Mouse (Mus musculus) stomach, postnatal 0 days (tissue): ENCODE results near the gene Opcml. TPM values are rescaled to one million over a fixed set of nuclear protein-coding genes. Genes with fewer than 3 reads are reported as not detected.

ENCODE experiments used
- ATAC-seq: fragments of 200-750 bp; cut with Nextera tagmentation; 2 replicates; pipeline ENCODE4 v1.8.0; 2017; ENCODE audit not compliant: low FRiP score, low TSS enrichment
- DNase-seq: peaks from one replicate; pipeline ENCODE4 v3.0.0-alpha.2; 2016; ENCODE audit warnings: low spot score
- H3K27ac ChIP-seq: fragments of 300-500 bp; sonication (generic); replicated peaks from 2 replicates; pipeline ENCODE4 v1.5.1; 2014; ENCODE audit warnings: mild to moderate bottlenecking, control low read depth
- H3K27me3 ChIP-seq: fragments of 300-500 bp; sonication (generic); 2 replicates; pipeline ENCODE4 v1.6.1; 2014; ENCODE audit warnings: low read length; ENCODE audit not compliant: control insufficient read depth, insufficient read depth
- H3K36me3 ChIP-seq: fragments of 300-500 bp; sonication (generic); 2 replicates; pipeline ENCODE4 v1.6.1; 2014; ENCODE audit warnings: low read length, mixed read lengths; ENCODE audit not compliant: control insufficient read depth, insufficient read depth
- H3K4me1 ChIP-seq: fragments of 300-500 bp; sonication (generic); replicated peaks from 2 replicates; pipeline ENCODE4 v1.6.1; 2014; ENCODE audit warnings: antibody characterized with exemption; ENCODE audit not compliant: control insufficient read depth, insufficient read depth
- H3K4me2 ChIP-seq: fragments of 300-500 bp; sonication (generic); replicated peaks from 2 replicates; pipeline ENCODE4 v1.6.1; 2014; ENCODE audit warnings: low read depth, mild to moderate bottlenecking, control low read depth, moderate library complexity
- H3K4me3 ChIP-seq: fragments of 300-500 bp; sonication (generic); 2 replicates; pipeline ENCODE4 v1.5.1; 2014; ENCODE audit warnings: low read depth, low read length, control low read depth
- H3K9ac ChIP-seq: fragments of 300-500 bp; sonication (generic); 2 replicates; pipeline ENCODE4 v1.6.1; 2014; ENCODE audit warnings: mild to moderate bottlenecking, low read length, control low read depth, mixed read lengths
- H3K9me3 ChIP-seq: fragments of 300-500 bp; sonication (generic); 2 replicates; pipeline ENCODE4 v1.6.1; 2016; ENCODE audit warnings: low read length; ENCODE audit not compliant: control insufficient read depth
- CTCF ChIP-seq: IDR thresholded peaks from 2 replicates; pipeline ENCODE4 v1.5.1; 2016; ENCODE audit warnings: antibody characterized with exemption, low read depth, mild to moderate bottlenecking, moderate library complexity
- EP300 ChIP-seq: optimal IDR thresholded peaks from 2 replicates; pipeline ENCODE3; 2016; ENCODE audit warnings: antibody characterized with exemption
- WGBS: fragments of 180-500 bp; shearing (Covaris S2); extraction: QIAGEN DNeasy Blood & Tissue Kit; methylation state at CpG from one replicate; pipeline ENCODE4 v1.1.7; 2014; 5-methylcytosine and 5-hydroxymethylcytosine counted together
- polyA plus RNA-seq: library from polyadenylated mRNA; unstranded; fragments of >200 nt; fragmentation: Nextera tagmentation; extraction: Ambion mirVana; gene quantifications from 2 replicates; pipeline ENCODE4 v1.2.1, GENCODE M21; 2015

Gene Opcml
- polyA plus RNA-seq, 1 experiment from 2014 or later, result 1.1 TPM

DNA sequence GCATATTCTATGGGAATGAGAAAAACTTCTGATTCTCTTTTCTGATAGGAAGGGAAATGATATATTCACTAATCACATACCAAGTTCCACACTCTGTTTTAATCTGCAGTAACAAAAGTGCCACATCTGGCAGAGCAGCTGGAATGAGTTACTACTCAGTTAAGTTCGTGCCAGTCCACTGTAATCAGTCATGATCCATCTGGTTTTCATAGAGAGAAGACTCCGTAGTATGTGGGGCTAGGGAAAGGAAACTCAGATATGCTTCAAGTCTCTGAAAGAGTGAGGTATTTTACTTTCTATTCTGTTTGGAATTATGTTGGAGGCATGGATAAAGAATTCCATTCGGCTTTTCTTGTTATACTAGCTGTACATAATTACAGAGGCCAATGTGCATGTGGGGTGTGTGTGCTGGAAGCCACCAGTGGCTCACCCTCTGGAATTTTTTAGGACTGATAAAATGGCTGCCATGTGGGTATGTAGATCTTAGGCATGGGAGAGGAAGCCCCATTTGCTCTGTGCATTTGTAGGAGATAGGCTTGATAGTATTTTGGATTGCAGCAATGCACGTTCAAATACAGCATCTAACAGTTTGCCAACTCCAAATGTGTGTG is 966.4 kb downstream of the Opcml start:
- no peaks in the 10 kb centered on the region for H3K36me3 ChIP-seq
- no peak overlapping the region for H3K9ac ChIP-seq
- H3K4me2 ChIP-seq, result no peak overlapping the region
- no peak overlapping the region for H3K4me3 ChIP-seq
- WGBS, result 72% methylated on average over 4 of the region's 4 CpGs
- TF ChIP-seq EP300 (no peak), CTCF (no peak)
- H3K27ac ChIP-seq, result no peak overlapping the region
- no peak for ATAC-seq
- H3K9me3 ChIP-seq, result no peaks in the 10 kb centered on the region
- no peak for DNase-seq
- H3K27me3 ChIP-seq, result no peaks in the 10 kb centered on the region
- no peaks in the 10 kb centered on the region for H3K4me1 ChIP-seq

DNA sequence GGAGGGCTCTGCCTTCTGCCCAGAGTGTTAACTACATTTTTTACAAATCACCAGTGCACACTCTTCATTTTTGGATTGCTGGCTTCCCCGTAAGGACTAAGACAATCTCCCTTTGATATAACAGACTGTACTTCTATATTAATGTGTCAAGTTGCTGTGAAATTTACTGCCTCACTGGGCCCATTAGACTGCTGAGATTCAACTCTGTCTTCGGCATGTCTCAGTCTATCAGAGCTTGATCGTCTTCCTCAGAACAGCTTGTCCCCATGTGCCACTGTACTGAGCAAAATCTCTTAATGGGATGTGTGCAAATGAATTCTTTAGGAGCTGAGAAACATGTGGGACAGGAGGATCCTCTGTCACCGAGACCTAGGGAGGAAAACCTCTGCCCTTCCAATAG is 970.9 kb downstream of the Opcml start:
- ATAC-seq, result no peak
- Histone ChIP-seq H3K9ac (no peak overlapping the region), H3K4me1 (no peaks in the 10 kb centered on the region), H3K9me3 (no peaks in the 10 kb centered on the region), H3K36me3 (no peaks in the 10 kb centered on the region), H3K4me2 (no peak overlapping the region), H3K27me3 (no peaks in the 10 kb centered on the region), H3K27ac (no peak overlapping the region), H3K4me3 (no peak overlapping the region)
- TF ChIP-seq EP300, result no peak
- no peak for TF ChIP-seq CTCF
- no peak for DNase-seq
- WGBS, result 78% methylated on average over 4 of the region's 4 CpGs

DNA sequence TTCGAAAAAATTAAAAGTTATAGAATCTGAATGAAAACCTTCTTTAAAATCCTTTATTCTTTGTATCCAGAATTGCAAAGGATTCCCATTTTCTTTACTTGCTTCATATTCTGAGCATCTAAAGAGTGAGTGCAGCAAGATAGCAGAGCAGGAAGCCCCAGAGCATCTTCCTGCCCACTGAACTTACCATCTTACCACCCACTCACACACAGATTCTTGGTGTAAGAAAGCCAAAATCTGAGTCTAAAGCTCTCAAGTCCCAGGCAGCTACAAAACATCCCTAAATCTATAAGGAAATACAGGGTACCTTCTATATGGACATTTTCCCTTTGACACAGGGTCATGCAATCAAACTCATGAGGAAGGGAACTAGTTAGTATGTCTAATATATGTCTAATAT is 973.6 kb downstream of the Opcml start:
- Histone ChIP-seq H3K27ac (no peak overlapping the region), H3K36me3 (no peaks in the 10 kb centered on the region), H3K4me1 (no peaks in the 10 kb centered on the region), H3K9ac (no peak overlapping the region), H3K27me3 (no peaks in the 10 kb centered on the region), H3K4me3 (no peak overlapping the region), H3K4me2 (no peak overlapping the region), H3K9me3 (no peaks in the 10 kb centered on the region)
- ATAC-seq, result no peak
- 81% methylated on average over 1 of the region's 1 CpGs for WGBS
- no peak for DNase-seq
- no peak for TF ChIP-seq EP300
- TF ChIP-seq CTCF, result no peak

DNA sequence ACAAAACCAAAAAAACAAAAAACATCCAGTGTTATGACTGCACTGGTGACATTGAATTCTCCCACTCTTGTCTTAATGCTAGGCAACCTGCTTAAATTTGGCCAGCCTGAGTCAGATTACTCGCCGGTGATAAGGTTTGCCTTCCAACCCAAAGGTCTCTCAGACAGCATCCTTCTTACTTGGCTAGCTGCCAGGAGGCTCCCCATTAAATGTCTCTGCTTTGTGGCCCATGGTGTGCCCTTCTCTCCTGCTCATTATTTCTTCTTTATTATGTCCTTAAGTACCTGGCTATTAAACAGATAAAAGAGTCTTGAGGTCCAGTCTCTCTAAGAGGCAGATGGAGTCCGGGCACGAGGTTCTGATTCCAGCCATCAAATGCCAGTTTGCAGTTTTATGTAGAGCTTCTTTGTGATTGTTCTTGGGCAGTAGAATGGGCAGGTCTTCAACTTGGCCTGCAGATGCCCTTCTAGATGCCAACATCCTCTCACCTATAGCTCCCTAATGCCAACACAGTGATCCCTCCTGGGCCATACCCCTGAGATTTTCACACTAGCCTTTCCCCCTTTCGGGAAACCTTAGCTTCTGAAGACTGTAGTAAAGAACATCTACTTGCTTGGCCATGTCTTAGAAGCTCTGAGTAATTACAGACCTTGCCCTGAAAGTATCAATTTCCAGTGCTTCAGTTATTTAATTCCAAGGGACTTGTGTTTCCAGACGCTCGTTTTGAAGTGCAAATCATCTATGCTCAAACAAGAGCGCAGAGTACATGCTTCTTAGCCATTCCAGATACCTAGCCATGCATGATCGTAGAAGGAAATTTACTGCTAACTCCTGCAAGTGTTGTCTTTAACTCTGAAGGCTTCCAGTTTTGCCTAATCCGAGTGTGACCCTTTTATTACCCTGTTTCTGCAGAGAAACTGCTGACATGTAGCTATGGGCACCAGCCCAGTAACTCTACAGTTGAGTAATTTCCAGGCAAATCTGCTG is 986.2 kb downstream of the Opcml start:
- no peak for TF ChIP-seq EP300
- TF ChIP-seq CTCF, result no peak
- H3K4me3 ChIP-seq, result no peak overlapping the region
- H3K9ac ChIP-seq, result no peak overlapping the region
- H3K27ac ChIP-seq, result no peak overlapping the region
- no peak overlapping the region for H3K4me2 ChIP-seq
- no peak for DNase-seq
- WGBS, result 72% methylated on average over 10 of the region's 10 CpGs
- no peaks in the 10 kb centered on the region for H3K27me3 ChIP-seq
- no peaks in the 10 kb centered on the region for H3K9me3 ChIP-seq
- ATAC-seq, result no peak
- no peaks in the 10 kb centered on the region for H3K4me1 ChIP-seq
- no peaks in the 10 kb centered on the region for H3K36me3 ChIP-seq

DNA sequence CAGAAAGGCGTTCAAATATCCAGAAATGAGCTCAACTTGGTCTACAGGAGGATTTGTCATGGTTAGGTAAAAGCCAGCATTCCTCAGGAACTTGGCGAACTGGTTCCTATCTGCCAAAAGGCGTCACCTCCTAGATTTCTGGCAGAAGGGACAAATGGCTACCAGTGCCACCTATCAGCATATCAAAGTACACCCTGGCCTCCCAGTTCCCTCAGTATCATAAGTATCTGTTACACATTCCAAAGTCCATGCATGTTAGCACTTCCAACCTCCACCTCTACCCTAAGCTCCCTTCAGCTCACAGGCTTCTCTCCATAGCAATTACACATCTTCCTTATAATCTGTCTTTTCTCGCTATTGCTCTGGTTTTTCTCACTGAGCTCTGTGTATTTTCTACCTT is 993.3 kb downstream of the Opcml start:
- no peaks in the 10 kb centered on the region for H3K4me1 ChIP-seq
- TF ChIP-seq CTCF (no peak), EP300 (no peak)
- 40% methylated on average over 4 of the region's 4 CpGs for WGBS
- no peak overlapping the region for H3K27ac ChIP-seq
- no peaks in the 10 kb centered on the region for H3K9me3 ChIP-seq
- H3K4me3 ChIP-seq, result no peak overlapping the region
- DNase-seq (peak; percentile 17), ATAC-seq (peak; percentile 74; the same call in 1 of the 2 replicates)
- no peak overlapping the region for H3K9ac ChIP-seq
- no peak overlapping the region for H3K4me2 ChIP-seq
- H3K36me3 ChIP-seq, result no peaks in the 10 kb centered on the region
- H3K27me3 ChIP-seq, result no peaks in the 10 kb centered on the region

DNA sequence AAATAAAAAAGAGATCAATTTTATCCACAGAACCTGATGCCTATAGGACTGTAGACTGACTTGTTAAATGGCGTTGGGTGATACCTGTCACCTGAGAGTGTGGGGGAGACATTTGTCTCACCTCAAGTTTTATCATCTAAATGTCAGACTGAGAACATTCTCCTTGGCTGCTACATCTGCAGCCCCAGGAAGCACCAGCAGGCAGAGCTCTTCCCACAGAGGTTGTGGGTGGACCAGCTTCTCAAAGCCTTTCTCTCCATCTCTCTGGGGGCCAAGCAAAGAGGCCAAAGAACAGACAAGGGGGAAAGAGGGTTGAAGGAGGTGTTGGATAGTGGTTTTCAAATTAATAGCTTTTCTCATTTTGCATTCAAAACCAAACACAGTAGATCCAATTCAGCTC is 998.9 kb downstream of the Opcml start:
- H3K4me2 ChIP-seq, result no peak overlapping the region
- H3K36me3 ChIP-seq, result no peaks in the 10 kb centered on the region
- WGBS, result 67% methylated on average over 1 of the region's 1 CpGs
- no peaks in the 10 kb centered on the region for H3K9me3 ChIP-seq
- no peak overlapping the region for H3K27ac ChIP-seq
- no peak for TF ChIP-seq CTCF
- no peak for TF ChIP-seq EP300
- no peaks in the 10 kb centered on the region for H3K4me1 ChIP-seq
- ATAC-seq (no peak), DNase-seq (no peak)
- H3K27me3 ChIP-seq, result no peaks in the 10 kb centered on the region
- H3K4me3 ChIP-seq, result no peak overlapping the region
- no peak overlapping the region for H3K9ac ChIP-seq
